Mouse (Mus musculus): ENCODE measurements around the gene H2-DMb1.

H2-DMb1 gene

DNA sequence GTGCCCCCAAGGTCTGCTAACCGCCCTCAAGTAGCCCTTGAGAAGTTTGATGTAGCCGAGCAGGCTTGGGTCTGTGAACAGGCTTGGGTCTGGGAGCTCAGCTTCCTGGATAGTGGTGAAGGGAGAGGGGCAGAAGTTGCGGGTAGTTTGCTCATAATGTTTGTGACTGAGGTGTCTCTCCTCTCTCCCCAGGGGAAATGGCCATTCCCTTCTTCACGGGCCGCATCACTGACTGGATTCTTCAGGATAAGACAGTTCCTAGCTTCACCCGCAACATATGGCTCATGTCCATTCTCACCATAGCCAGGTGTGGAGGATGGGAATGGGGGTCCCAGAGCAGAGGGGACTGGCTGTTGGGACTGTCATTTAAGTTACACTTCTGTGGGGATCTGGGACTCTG lies 36.1 kb downstream of the H2-DMb1 start:
- DNase-seq (ENCODE audit: extremely low spot score, low read depth, low spot score), result no peak

GRCm38 (mm10) chr17:34192852-34193251 lies 40.0 kb downstream of the H2-DMb1 start:
- DNase-seq (ENCODE audit: extremely low spot score, low read depth, low spot score), result no peak

DNA sequence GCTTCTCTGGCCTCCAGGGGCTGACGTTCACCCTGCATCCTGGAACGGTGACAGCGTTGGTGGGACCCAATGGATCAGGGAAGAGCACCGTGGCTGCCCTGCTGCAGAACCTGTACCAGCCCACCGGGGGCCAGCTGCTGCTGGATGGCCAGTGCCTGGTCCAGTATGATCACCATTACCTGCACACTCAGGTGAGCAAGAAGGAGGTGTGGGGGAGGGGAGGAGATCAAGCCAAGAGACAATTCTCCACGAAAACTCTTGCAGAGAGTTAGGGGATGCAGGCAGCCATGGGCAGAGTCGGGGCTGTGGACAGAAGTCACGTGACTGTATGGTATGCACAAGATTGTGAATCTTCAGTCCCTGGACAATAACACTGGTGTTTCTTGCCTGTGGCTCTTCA lies 40.6 kb downstream of the H2-DMb1 start:
- DNase-seq (ENCODE audit: extremely low spot score, low read depth, low spot score), result no peak

GRCm38 (mm10) chr17:34194723-34195122 lies 41.9 kb downstream of the H2-DMb1 start:
- no peak for DNase-seq (ENCODE audit: extremely low spot score, low read depth, low spot score)

DNA sequence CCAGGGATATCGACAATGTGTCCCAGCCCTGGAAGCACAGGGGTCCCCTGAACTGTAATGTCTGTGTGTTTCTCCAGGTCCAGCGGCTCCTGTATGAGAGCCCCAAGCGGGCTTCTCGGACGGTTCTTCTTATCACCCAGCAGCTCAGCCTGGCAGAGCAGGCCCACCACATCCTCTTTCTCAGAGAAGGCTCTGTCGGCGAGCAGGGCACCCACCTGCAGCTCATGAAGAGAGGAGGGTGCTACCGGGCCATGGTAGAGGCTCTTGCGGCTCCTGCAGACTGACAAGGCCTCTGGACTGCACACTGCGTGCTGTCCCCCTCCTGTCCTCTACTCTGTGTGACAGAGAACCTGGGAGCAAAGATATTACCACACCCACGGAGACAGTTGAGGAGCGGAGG lies 43.6 kb downstream of the H2-DMb1 start:
- no peak for DNase-seq (ENCODE audit: extremely low spot score, low read depth, low spot score)

- peak; percentile 53 for DNase-seq (ENCODE audit: extremely low spot score, low read depth, low spot score)
Measured at GRCm38 (mm10) chr17:34196941-34197894, 44.3 kb downstream of the H2-DMb1 start, which contains the start of gene Psmb8. Gene Psmb8, plus strand, starts transcription at chr17:34197721.

DNA sequence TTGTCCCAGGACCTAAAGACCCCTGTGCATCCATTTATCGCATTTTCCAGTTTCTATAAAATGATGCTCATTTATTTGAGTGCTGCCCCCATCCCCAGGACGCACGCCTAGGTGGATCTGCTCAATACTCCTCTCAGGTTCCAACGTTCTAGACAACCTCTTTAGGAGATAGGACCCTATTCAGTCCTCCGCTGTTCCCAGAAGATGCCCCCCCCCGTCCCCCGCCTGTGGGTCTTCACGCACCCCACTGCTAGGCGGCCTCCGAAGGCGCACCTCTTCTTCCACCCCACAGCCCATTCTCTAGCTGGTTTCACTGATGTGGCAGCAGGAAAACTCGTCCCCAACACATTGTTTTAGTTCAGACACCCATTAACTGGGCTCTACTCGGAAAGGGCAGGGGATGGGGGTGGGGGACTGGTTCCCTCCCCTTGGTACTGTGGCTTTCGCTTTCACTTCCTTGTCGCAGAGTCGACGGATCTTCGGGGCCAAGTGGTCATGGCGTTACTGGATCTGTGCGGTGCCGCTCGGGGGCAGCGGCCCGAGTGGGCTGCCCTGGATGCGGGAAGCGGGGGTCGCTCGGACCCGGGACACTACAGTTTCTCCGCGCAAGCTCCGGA lies 45.1 kb downstream of the H2-DMb1 start:
- DNase-seq (ENCODE audit: extremely low spot score, low read depth, low spot score), result no peak

GRCm38 (mm10) chr17:34198521-34198912 lies 45.6 kb downstream of the H2-DMb1 start:
- DNase-seq (ENCODE audit: extremely low spot score, low read depth, low spot score), result no peak

- no peak for DNase-seq (ENCODE audit: extremely low spot score, low read depth, low spot score)
Measured at GRCm38 (mm10) chr17:34199050-34199619, 46.3 kb downstream of the H2-DMb1 start.

GRCm38 (mm10) chr17:34200047-34200446 lies 47.2 kb downstream of the H2-DMb1 start:
- DNase-seq (ENCODE audit: extremely low spot score, low read depth, low spot score), result no peak

GRCm38 (mm10) chr17:34200772-34201505 lies 48.1 kb downstream of the H2-DMb1 start:
- no peak for DNase-seq (ENCODE audit: extremely low spot score, low read depth, low spot score)

- no peak for DNase-seq (ENCODE audit: extremely low spot score, low read depth, low spot score)
Measured at GRCm38 (mm10) chr17:34201506-34202055, 48.7 kb downstream of the H2-DMb1 start.

DNA sequence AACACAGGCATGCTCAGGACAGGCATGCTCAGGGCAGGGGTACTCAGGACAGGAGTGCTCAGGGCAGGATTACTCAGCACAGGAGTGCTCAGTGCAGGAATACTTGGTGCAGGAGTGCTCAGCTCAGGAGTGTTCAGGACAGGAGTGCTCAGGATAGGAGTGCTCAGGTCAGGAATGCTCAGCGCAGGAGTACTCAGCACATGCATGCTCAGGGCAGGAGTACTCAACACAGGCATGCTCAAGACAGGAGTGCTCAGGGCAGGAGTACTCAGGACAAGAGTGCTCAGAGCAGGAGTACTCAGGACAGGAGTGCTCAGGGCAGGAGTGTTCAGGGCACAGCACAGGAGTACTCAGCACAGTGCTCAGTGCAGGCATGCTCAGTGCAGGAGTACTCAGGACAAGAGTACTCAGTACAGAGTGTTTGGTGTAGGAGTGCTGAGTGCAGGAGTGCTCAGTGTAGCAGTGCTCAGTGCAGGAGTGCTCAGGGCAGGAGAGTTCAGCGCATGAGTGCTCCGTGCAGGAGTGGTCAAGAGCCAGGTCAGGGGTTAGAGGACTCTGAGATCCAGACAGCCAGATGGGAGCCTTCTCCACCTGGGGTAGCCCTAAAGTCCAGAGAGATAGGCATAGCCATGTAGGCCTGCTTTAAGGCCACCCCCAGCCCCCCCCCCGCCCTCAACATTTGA lies 50.0 kb downstream of the H2-DMb1 start:
- DNase-seq (ENCODE audit: extremely low spot score, low read depth, low spot score), result no peak

DNA sequence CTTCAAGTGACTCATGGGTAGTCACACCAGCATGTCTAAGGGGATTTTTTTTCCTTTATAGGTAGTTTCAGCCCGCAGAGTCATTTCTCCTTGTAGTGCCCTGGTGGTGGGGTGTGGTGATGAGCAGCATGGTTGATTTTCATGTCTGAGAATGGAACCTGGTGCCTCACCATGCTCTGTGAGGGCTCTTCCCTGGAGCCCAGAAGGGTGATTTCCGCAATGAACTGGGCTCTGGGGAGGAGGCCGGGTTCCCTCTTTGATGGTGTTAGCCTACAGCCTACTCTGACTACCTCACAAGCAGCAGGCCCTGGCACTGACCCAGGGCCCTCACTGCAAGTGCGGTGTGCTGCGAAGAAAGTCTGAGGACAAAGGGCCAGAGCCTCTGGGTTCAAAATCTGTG lies 50.6 kb downstream of the H2-DMb1 start, which contains the start of gene Tap2:
Gene Tap2, plus strand, starts transcription at position 84 of the 400 bp plus-strand sequence.
- DNase-seq (ENCODE audit: extremely low spot score, low read depth, low spot score), result no peak

GRCm38 (mm10) chr17:34204303-34205010 lies 51.6 kb downstream of the H2-DMb1 start:
- no peak for DNase-seq (ENCODE audit: extremely low spot score, low read depth, low spot score)

- no peak for DNase-seq (ENCODE audit: extremely low spot score, low read depth, low spot score)
Measured at GRCm38 (mm10) chr17:34205021-34205745, 52.3 kb downstream of the H2-DMb1 start.

- no peak for DNase-seq (ENCODE audit: extremely low spot score, low read depth, low spot score)
Measured at GRCm38 (mm10) chr17:34205746-34206176, 52.9 kb downstream of the H2-DMb1 start.

GRCm38 (mm10) chr17:34206731-34207130 lies 53.9 kb downstream of the H2-DMb1 start:
- DNase-seq (ENCODE audit: extremely low spot score, low read depth, low spot score), result no peak

GRCm38 (mm10) chr17:34207456-34207855 lies 54.6 kb downstream of the H2-DMb1 start:
- no peak for DNase-seq (ENCODE audit: extremely low spot score, low read depth, low spot score)

Measured in hindlimb bud, embryonic 11.5 days (tissue).